Mouse (Mus musculus): ENCODE data around the gene Prmt1.
A peak's percentile ranks its signal among the peaks of the same experiment; 100 is the strongest.

Gene Prmt1

DNA sequence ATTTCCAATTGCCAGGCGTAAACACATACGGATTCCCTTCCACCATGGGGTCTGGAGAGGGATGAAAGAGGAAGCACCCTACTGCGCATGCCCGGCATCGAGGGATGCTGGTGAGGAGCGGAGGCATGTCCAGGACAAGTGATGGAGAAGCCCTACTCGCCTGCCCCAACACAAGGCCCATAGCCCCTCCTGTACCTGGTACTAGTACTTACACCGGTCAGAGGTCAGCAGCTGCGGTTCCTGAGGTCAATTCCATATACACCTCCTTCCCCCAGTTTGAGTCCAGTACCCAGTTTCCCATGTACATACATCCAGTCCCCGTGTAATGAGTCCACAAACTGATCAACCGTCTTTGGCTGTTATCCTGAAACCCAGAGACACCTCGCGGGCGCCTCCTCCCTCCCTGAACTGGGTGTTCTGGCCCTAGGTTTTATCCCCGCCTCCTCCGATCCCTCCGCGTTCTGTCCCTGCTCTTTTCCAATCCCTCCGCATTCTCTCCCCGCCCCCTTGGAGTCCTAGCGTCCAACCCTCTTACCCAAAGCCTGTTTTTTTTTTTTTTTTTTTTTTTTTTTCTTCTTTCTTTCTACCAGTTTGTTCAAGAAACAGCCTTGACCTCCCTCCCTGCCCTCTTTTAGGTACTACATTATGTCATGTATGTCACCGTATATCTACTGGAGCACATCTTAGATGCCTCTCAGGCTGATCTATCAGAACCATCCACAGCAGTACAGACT lies 11.8 kb downstream of the Prmt1 start, which contains the start of gene Cpt1c:
Cpt1c (minus strand) TSS at position 469 of the 734 bp plus-strand sequence.
- peak; percentile 73 for DNase-seq

- no peak for DNase-seq
These were observed 12.8 kb downstream of the Prmt1 start for GRCm38 (mm10) chr7:44973415-44974130.

GRCm38 (mm10) chr7:44971142-44971541 lies 15.2 kb downstream of the Prmt1 start:
- no peak for DNase-seq

GRCm38 (mm10) chr7:44970231-44970691 lies 16.1 kb downstream of the Prmt1 start:
- peak; percentile 91 for DNase-seq

- no peak for DNase-seq
These were observed 19.7 kb downstream of the Prmt1 start for GRCm38 (mm10) chr7:44966638-44967037.

GRCm38 (mm10) chr7:44965975-44966374 lies 20.4 kb downstream of the Prmt1 start:
- no peak for DNase-seq

- DNase-seq, result no peak
These were observed 21.4 kb downstream of the Prmt1 start for GRCm38 (mm10) chr7:44964990-44965389.

DNA sequence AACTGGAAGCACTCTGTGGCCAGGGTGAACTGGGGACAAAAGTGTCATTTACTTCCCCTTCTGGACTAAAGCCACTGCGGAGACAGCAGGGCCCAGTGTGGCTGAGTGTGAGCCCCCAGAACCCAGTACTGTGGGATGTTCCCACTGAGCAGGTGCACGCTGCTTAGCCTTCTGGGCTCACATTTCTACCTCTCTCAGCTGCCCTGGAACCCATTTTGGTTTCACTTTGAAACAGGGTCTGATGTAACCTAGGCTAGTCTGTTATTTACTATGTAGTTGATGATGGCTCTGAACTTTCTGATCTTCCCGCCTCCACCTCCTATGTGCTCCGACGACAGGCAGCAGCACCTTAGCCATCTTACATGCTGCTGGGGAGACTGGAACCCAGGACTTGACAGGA lies 23.5 kb downstream of the Prmt1 start:
- DNase-seq, result no peak

- DNase-seq, result no peak
These were observed 24.0 kb downstream of the Prmt1 start for GRCm38 (mm10) chr7:44962337-44962736.

GRCm38 (mm10) chr7:44960512-44960910 lies 25.9 kb downstream of the Prmt1 start:
- DNase-seq, result no peak

GRCm38 (mm10) chr7:44959874-44960511 lies 26.4 kb downstream of the Prmt1 start:
- DNase-seq, result no peak

DNA sequence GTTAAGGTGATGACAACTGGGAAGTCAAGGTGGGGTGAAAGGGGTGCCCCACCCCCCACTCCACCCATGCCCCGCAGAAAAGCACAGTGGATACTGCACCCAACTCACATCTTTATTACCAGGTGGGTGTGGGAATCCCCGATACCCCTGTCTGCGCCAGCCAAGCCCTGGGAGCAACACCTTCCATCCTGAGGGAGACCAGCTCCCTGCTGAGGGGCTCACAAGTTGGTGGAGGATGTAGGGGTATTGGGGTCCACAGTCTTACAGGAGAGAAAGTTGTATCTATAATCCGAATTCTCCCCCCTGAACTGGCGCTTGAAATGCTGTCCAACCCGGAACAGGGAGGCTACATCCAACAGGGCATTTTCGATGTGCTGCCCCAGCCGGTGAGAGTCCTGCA lies 27.1 kb downstream of the Prmt1 start:
- DNase-seq, result no peak

- peak; percentile 66 for DNase-seq
These were observed 28.2 kb downstream of the Prmt1 start for GRCm38 (mm10) chr7:44958208-44958607.

DNA sequence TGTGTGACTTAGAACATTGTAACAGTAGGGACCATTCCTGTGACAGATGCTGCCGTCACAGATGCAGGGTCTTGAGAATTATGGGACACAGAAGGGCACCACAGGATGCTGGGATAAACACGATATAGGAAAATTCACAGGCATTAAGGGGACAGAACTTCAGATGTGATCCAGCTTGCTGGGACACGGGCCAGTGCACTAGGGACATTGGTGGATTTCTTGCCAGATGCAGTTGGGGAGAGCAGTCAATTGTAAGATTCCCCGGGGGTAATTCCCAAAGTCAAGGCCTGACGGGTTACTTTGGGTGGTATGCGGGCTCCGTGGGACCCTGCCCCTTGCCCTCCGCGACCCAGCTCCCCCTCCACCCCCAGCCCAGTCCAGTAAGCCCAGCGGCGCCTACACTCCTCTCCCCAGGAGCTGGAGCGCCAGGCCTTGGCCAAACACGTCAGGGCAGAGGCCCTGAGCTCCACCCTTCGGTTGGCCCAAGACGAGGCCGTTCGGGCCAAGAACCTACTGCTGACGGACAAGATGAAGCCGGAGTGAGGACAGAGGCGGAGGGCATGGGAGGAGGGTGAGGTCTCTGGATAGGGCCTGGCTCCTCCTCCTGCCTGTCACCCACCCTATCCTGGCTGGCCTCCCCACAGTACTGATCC lies 29.1 kb downstream of the Prmt1 start:
- no peak for DNase-seq

GRCm38 (mm10) chr7:44956266-44956665 lies 30.1 kb downstream of the Prmt1 start:
- DNase-seq, result no peak

- no peak for DNase-seq
These were observed 30.7 kb downstream of the Prmt1 start for GRCm38 (mm10) chr7:44955628-44956027.

GRCm38 (mm10) chr7:44954091-44954885 lies 32.1 kb downstream of the Prmt1 start:
- no peak for DNase-seq

- DNase-seq, result no peak
These were observed 32.8 kb downstream of the Prmt1 start for GRCm38 (mm10) chr7:44953561-44953960.

GRCm38 (mm10) chr7:44952611-44953306 lies 33.6 kb downstream of the Prmt1 start:
- peak; percentile 97 for DNase-seq

DNA sequence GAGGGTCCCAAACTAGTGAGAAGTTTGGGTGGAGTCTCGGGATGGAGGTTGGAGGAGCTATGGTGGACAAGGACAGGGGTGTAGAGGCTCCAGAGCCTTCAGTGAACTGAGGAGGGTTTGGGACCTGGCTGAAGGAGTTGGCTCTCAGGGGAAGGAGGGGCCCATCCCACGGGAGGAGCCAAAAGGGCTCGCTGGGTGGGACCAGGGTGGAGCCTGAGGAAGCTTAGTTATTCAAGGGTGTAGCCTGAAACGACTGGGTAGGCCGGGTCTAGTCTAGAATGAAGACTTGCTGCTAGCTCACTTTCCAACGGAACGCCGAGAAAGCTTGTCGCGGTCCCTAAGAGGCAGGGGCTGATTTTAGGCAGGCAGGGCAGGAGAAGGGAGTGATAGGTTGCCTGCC lies 34.4 kb downstream of the Prmt1 start:
- DNase-seq, result peak; percentile 88

- DNase-seq, result no peak
These were observed 36.4 kb downstream of the Prmt1 start for GRCm38 (mm10) chr7:44949922-44950321.

DNA sequence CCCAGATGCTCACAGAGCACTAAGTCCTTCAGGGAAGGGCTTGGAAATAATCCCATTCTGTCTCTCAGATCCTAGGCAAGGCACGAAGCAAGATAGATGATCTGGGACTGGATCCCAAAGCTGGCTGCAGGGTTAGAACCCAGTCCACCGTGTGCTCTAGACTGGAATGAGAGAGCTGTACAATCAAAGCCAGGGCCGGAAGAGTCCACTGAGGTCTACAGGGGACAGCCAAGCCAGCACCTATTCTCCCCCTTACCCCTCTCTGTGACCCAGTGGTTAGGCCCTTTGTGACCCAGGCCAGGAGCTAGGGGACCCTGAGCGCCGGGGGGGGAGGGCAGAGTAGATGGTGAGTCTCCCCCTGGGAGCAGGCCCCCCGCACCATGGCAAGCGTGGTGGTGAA lies 43.5 kb downstream of the Prmt1 start, which contains the start of gene Tsks:
Tsks (plus strand) TSS at position 301 of the 400 bp plus-strand sequence.
- DNase-seq, result no peak

All from kidney, adult 9 months (tissue).